Mouse (Mus musculus): ENCODE data around the gene Tead3. TPM values are rescaled to one million over a fixed set of nuclear protein-coding genes. Genes with fewer than 3 reads are reported as not detected.

The Tead3 gene
- polyA plus RNA-seq, 1 experiment from 2014 or later = 1.4 TPM

Other genes starting within 250 kb of the Tead3 start
- gene Scube3, start 208.7 kb downstream of the Tead3 start, polyA plus RNA-seq (2014; fragmentation: Nextera tagmentation; extraction: Ambion mirVana) = 4.7 and 6.6 TPM in 2 replicates
- gene Zfp523, start 173.7 kb downstream of the Tead3 start, polyA plus RNA-seq (2014; fragmentation: Nextera tagmentation; extraction: Ambion mirVana) = 40.9 and 41.3 TPM in 2 replicates
- 4.3 and 6.5 TPM in 2 replicates for gene Def6, start 143.0 kb downstream of the Tead3 start, polyA plus RNA-seq (2014; fragmentation: Nextera tagmentation; extraction: Ambion mirVana)
- gene Ppard, start 118.1 kb downstream of the Tead3 start, polyA plus RNA-seq (2014; fragmentation: Nextera tagmentation; extraction: Ambion mirVana) = 1.6 and 1.8 TPM in 2 replicates
- 22.0 and 22.6 TPM in 2 replicates for gene Fance, start 37.3 kb downstream of the Tead3 start, polyA plus RNA-seq (2014; fragmentation: Nextera tagmentation; extraction: Ambion mirVana)
- gene Rpl10a, start 22.3 kb downstream of the Tead3 start, polyA plus RNA-seq (2014; fragmentation: Nextera tagmentation; extraction: Ambion mirVana) = 370 and 441 TPM in 2 replicates
- 1.2 and 1.7 TPM in 2 replicates for gene Tulp1, start 14.4 kb upstream of the Tead3 start, polyA plus RNA-seq (2014; fragmentation: Nextera tagmentation; extraction: Ambion mirVana)
- 8.2 and 9.8 TPM in 2 replicates for gene Fkbp5, start 166.7 kb upstream of the Tead3 start, polyA plus RNA-seq (2014; fragmentation: Nextera tagmentation; extraction: Ambion mirVana)
- gene Armc12, start 180.0 kb upstream of the Tead3 start, polyA plus RNA-seq (2014; fragmentation: Nextera tagmentation; extraction: Ambion mirVana) = not detected in 2 replicates
- not detected in 2 replicates for gene Clpsl2, start 198.6 kb upstream of the Tead3 start, polyA plus RNA-seq (2014; fragmentation: Nextera tagmentation; extraction: Ambion mirVana)
- not detected in 2 replicates for gene Clps, start 209.9 kb upstream of the Tead3 start, polyA plus RNA-seq (2014; fragmentation: Nextera tagmentation; extraction: Ambion mirVana)
- gene Lhfpl5, start 224.8 kb upstream of the Tead3 start, polyA plus RNA-seq (2014; fragmentation: Nextera tagmentation; extraction: Ambion mirVana) = 13.5 and 13.7 TPM in 2 replicates

Measured in hindbrain, embryonic 14.5 days (tissue).